Mouse (Mus musculus) kidney, adult 18-20 months (tissue): ENCODE data around the gene A26c2.

ENCODE experiments used
- DNase-seq: peaks from one replicate; pipeline ENCODE4 v3.0.0; 2021

A26c2 gene

DNA sequence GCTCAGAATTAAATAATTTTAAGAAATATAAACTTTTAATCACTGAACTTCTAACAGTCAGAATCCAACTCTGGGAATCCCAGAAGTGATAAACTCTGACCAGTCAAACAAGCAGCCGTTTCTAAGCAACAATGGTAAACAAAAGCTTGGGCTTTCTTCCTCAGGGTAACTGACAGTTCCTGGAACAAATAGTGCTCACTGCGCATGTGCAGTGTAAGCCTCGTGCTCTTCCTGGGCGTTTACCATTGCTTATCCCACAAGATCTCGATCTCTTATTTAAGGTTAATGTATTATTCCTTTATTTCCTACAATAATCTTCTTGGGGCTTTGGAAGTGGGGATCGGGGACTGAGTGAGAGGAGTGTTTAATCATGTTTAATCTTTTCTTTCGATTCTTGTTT lies at the start of gene A26c2:
A26c2 (minus strand) TSS at position 101 of the 400 bp plus-strand sequence.
- no peak for DNase-seq

DNA sequence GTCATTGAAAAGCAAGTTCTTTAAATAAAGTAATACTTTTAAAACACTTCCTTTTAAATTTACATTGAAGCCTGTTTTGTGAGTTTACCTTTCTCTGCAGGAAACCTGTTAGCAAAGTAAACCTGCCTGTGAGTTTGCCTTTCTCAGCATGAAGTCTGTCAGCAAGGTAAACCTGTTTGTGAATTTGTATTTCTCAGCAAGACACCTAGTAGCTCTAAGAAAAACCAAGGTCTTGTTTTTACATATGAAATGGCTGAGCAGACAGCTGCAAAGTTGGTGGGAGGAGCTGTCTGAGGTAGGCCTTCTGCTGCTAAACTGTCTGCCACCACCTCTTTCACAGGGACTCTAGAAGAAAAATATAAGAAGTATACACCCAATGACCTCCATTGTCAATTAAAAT lies 28.0 kb upstream of the A26c2 start:
- no peak for DNase-seq
